18 mouse cellular contexts compared by ENCODE assay signal in genomic region chr10:75320321-75320720, GRCm38 (mm10). TPM values are rescaled to one million over a fixed set of nuclear protein-coding genes. Genes with fewer than 3 reads are reported as not detected.
DNase-seq lines count a peak whose midpoint lies in the region; ATAC-seq and TF ChIP-seq lines count a peak whose summit lies in the region.
"Had no signal": no experiment of that assay in that cellular context is flagged by ENCODE, and none has a peak within 500 bp of the region (broad histone marks: within the 10 kb centered on the region; RNA-seq: fewer than 3 reads in every experiment).

No protein-coding gene starts in this region.

- no peak overlapping the region for H3K4me3 ChIP-seq in layer of hippocampus, adult 2 months
- H3K4me3 ChIP-seq: forebrain, embryonic 12.5 days; heart, embryonic 13.5 days; limb, embryonic 10.5 days; liver, embryonic 15.5 days had no signal

- peak; percentile 83 for DNase-seq in 416B (ENCODE audit: low read depth)
- peak; percentile 54 to 56 for DNase-seq in B cell, adult 2 months
- DNase-seq in thymus, adult 18-20 months, result peak; percentile 61 to 75
- DNase-seq in layer of hippocampus, adult 2 months (ENCODE audit: low spot score in 2 of 2), result no peak
- DNase-seq in retina, postnatal 1 day, result no peak
- DNase-seq: cerebellum, postnatal 25 days; gastrocnemius, postnatal 14 days; kidney, postnatal 14 days; layer of hippocampus, postnatal 36 days; lung, postnatal 36 days had no signal

- peak; percentile 59 to 70 for ATAC-seq in hematopoietic stem cell, adult 5-6 weeks (replicated peaks in 1 of 2; ENCODE audit: insufficient read depth in 1 of 2, low FRiP score in 2 of 2, low TSS enrichment in 1 of 2, low read depth in 1 of 2, poor library complexity in 2 of 2, severe bottlenecking in 2 of 2)
- no peak for ATAC-seq in cerebellum, adult (ENCODE audit: insufficient number of reproducible peaks, low FRiP score, low TSS enrichment)
- ATAC-seq: midbrain, embryonic 16.5 days had no signal

- no peak for TF ChIP-seq CTCF in layer of hippocampus, adult 2 months (conservative IDR thresholded peaks at IDR 0.05)

- no peak overlapping the region for H3K27ac ChIP-seq in layer of hippocampus, adult 2 months
- H3K27ac ChIP-seq: forebrain, embryonic 12.5 days; heart, embryonic 13.5 days; limb, embryonic 10.5 days; liver, embryonic 15.5 days had no signal

RNA-seq across cellular contexts. Expression of gene Adora2a, which starts 3.6 kb away (rescaled TPM):
- total RNA-seq in hematopoietic stem cell, adult 5-6 weeks (2017), result 8.6 and 10.1 TPM in 2 replicates
- total RNA-seq in layer of hippocampus, adult 2 months (2021), result 1 to 10 TPM; 2.4 to 2.7 TPM
- total RNA-seq: MEL had no signal

Comparison
In these comparisons a context has a peak if more than half of its experiments do, and no peak if none do; other contexts are left out.
1. DNase-seq: peak in 416B (single experiment), B cell, adult 2 months (2 of 2) and thymus, adult 18-20 months (2 of 2); none in layer of hippocampus, adult 2 months (0 of 2) and retina, postnatal 1 day (single experiment).